Mouse (Mus musculus): ENCODE measurements at regions not wholly inside any gene's neighbourhood (a gene's known extent, or its start where the extent isn't known, plus 50 kb on each side); places are given as distances from the start of the nearest gene placed in this dataset.
"Not testable (repeated sequence)": the region's sequence is repeated elsewhere in the genome, so short reads cannot be mapped to it uniquely, and the experiment has no call there.

- DNase-seq (ENCODE audit: low read depth, low spot score): not testable (repeated sequence)
These were observed 64.1 kb upstream of the Ces1h start for GRCm38 (mm10) chr8:93443631-93444030.

DNA sequence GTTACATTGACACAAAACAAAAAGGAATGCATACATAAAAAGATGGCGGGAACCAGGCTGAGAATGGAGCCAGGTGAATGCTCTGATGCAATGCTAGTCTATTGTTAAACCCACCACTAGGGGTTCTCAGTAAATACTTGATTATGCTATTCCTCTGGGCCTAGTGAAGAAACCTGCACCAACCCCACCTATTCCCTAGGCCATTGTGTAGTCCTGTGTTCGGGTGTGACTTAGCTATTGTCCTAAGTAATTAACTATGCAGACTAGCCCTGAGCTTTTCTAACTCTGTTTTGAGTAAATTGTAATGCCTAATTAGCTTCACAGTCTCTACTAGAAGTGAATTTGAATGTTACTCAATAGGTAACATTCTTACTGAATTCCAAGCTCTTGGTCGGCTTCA lies 62.4 kb upstream of the Ces1h start:
- DNase-seq (ENCODE audit: low read depth, low spot score): no peak

DNA sequence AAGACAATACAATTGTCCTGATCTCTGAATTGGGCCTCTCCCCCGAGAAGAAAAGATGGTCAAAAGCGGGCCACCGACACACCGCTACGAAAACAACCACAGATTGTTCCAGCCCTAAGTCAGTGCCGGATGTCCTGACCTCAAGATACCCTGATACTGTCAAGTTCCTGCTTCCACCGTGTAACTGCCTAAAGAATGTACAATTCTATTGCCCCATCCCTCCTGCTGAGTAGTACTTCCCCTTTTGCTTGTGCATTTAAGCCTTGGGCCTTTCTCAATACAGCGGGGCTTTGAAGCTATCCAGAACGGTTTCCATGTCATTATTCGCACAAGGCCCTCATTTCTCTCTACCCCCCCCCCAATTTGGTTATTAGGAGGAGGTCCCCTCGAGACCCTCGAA lies 57.1 kb upstream of the Ces1h start:
- DNase-seq (ENCODE audit: low read depth, low spot score): not testable (repeated sequence)

- DNase-seq (ENCODE audit: low read depth, low spot score): peak; percentile 47
These were observed 51.1 kb upstream of the Ces1h start for GRCm38 (mm10) chr8:93430637-93431036.
